Mouse (Mus musculus): ENCODE results near the gene Dclre1c. TPM values are rescaled to one million over a fixed set of nuclear protein-coding genes. Genes with fewer than 3 reads are reported as not detected.
A peak's percentile ranks its signal among the peaks of the same experiment; 100 is the strongest.

Dclre1c gene
- polyA plus RNA-seq, 1 experiment: 0.04 TPM

DNA sequence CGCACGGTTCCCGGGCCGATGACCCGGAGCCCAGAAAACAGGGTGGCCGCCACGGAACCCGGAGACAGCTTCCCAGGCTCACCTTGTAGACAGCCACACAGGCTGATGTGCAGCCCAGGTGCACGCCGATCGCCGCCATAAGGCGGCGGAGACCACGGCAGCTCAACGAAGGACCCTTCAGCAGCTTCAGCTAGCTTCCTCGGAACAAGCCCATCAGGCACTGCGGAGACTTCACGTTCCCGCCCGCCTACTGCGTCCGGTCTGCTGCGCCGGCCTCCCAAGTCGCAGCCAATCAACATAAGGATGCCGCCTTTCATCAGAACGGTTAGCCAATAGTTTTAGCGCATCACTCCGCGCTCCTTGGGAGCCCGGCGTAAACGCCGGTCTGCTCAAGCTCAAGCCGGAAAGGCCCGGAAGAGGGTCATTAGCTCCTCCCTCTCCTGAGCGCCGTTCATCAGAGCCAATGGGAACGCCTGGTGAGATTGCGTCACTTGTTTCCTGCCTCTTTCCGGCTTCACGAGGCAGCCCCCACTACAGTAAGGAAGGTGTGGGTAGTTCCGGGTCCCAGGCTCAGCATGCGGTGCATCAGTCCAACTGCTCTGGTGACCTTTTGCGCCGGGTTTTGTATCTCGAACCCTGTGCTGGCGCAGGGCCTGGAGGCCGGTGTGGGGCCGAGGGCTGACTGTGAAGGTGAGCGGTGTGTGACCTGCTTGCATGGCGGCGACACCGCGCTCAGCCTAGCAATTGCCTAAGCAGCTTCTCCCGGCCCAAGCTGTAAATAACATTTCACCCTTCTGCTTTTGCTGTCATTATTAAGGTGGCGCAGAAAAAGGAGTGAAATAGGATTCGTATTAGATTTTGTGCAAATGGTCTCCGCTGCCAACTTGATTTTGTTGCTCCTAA, 88.9 kb downstream of the Dclre1c start, which contains the start of the genes Gm45902, Hspa14 and Cdnf:
Gene Gm45902 (minus strand): TSS at position 239 of the 903 bp plus-strand sequence.
Gene Hspa14 (minus strand): TSS at position 263 of the 903 bp plus-strand sequence.
Gene Cdnf (plus strand): TSS at position 479 of the 903 bp plus-strand sequence.
- peak; percentile 72 for TF ChIP-seq FLI1 (IDR thresholded peaks at IDR 0.05; ENCODE audit: low read length)
- TF ChIP-seq GATA1 (IDR thresholded peaks at IDR 0.05; ENCODE audit: borderline replicate concordance, low read length): no peak
- Histone ChIP-seq H3K9me3 (no peaks in the 10 kb centered on the region), H3K4me3 (replicated peaks) (peak within 1 kb of the TSS; percentile 96), H3K27me3 (replicated peaks) (no peaks in the 10 kb centered on the region), H3K36me3 (replicated peaks; ENCODE audit: low read length) (peaks cover 35% of the 10 kb centered on the region), H3K4me1 (peaks cover 33% of the 10 kb centered on the region)

Other genes starting within 250 kb of the Dclre1c start
- 0.37 and 13.6 TPM in 2 replicates for gene Nmt2, start 139.9 kb upstream of the Dclre1c start, polyA plus RNA-seq (2012; ENCODE audit: insufficient read depth, low replicate concordance)
- 2.1 TPM in 1 of 2 replicates, not detected in the other for gene Rpp38, start 91.5 kb upstream of the Dclre1c start, polyA plus RNA-seq (2012; ENCODE audit: insufficient read depth, low replicate concordance)
- gene Acbd7, start 88.0 kb upstream of the Dclre1c start, polyA plus RNA-seq (2012; ENCODE audit: insufficient read depth, low replicate concordance): not detected in 2 replicates
- not detected in 2 replicates for gene Olah, start 26.9 kb upstream of the Dclre1c start, polyA plus RNA-seq (2012; ENCODE audit: insufficient read depth, low replicate concordance)
- gene Meig1, start 1.5 kb upstream of the Dclre1c start, polyA plus RNA-seq (2012; ENCODE audit: insufficient read depth, low replicate concordance): 0.57 TPM in 1 of 2 replicates, not detected in the other
- 2.5 TPM in 1 of 2 replicates, not detected in the other for gene Suv39h2, start 50.9 kb downstream of the Dclre1c start, polyA plus RNA-seq (2012; ENCODE audit: insufficient read depth, low replicate concordance)
- gene Gm45902, start 88.7 kb downstream of the Dclre1c start, polyA plus RNA-seq (2012; ENCODE audit: insufficient read depth, low replicate concordance): 0.22 TPM in 1 of 2 replicates, not detected in the other
- 1.6 and 4.6 TPM in 2 replicates for gene Hspa14, start 88.7 kb downstream of the Dclre1c start, polyA plus RNA-seq (2012; ENCODE audit: insufficient read depth, low replicate concordance)
- 0.28 TPM in 1 of 2 replicates, not detected in the other for gene Cdnf, start 88.9 kb downstream of the Dclre1c start, polyA plus RNA-seq (2012; ENCODE audit: insufficient read depth, low replicate concordance)
- gene Fam107b, start 146.4 kb downstream of the Dclre1c start, polyA plus RNA-seq (2012; ENCODE audit: insufficient read depth, low replicate concordance): 6.7 and 43.9 TPM in 2 replicates

Measured in megakaryocyte, embryonic 14.5 days (primary cell).